Mouse (Mus musculus) heart, postnatal 0 days (tissue): ENCODE data around the gene Smad5. TPM values are rescaled to one million over a fixed set of nuclear protein-coding genes. Genes with fewer than 3 reads are reported as not detected.

ENCODE experiments used
- ATAC-seq: fragments of 200-750 bp; cut with Nextera tagmentation; 2 replicates; pipeline ENCODE4 v1.8.0; 2017; ENCODE audit warnings: low read depth, moderate number of reproducible peaks, moderate library complexity; ENCODE audit not compliant: insufficient read depth
- DNase-seq: peaks from one replicate; pipeline ENCODE4 v3.0.0-alpha.2; 2016; ENCODE audit warnings: low spot score
- H3K27ac ChIP-seq: fragments of 300-500 bp; sonication (generic); 2 replicates; pipeline ENCODE4 v1.5.1; 2014; ENCODE audit warnings: low read depth, mild to moderate bottlenecking
- H3K27me3 ChIP-seq: fragments of 300-500 bp; sonication (generic); 2 replicates; pipeline ENCODE4 v1.6.1; 2014; ENCODE audit warnings: low read length, mixed read lengths; ENCODE audit not compliant: control insufficient read depth, insufficient read depth
- H3K36me3 ChIP-seq: fragments of 300-500 bp; sonication (generic); replicated peaks from 2 replicates; pipeline ENCODE4 v1.6.1; 2014; ENCODE audit warnings: low read length, mixed read lengths; ENCODE audit not compliant: control insufficient read depth, insufficient read depth
- H3K4me1 ChIP-seq: fragments of 300-500 bp; sonication (generic); 2 replicates; pipeline ENCODE4 v1.6.1; 2014; ENCODE audit warnings: antibody characterized with exemption; ENCODE audit not compliant: control insufficient read depth, insufficient read depth
- H3K4me2 ChIP-seq: fragments of 300-500 bp; sonication (generic); 2 replicates; pipeline ENCODE4 v1.6.1; 2014; ENCODE audit warnings: low read depth, mild to moderate bottlenecking, low read length, moderate library complexity
- H3K4me3 ChIP-seq: fragments of 300-500 bp; sonication (generic); 2 replicates; pipeline ENCODE4 v1.5.1; 2014; ENCODE audit warnings: low read depth, low read length
- H3K9ac ChIP-seq: fragments of 300-500 bp; sonication (generic); replicated peaks from 2 replicates; pipeline ENCODE4 v1.6.1; 2014; ENCODE audit warnings: low read depth, low read length, mixed read lengths
- H3K9me3 ChIP-seq: fragments of 300-500 bp; sonication (generic); replicated peaks from 2 replicates; pipeline ENCODE4 v1.6.1; 2016; ENCODE audit warnings: low read length; ENCODE audit not compliant: control insufficient read depth
- CTCF ChIP-seq: IDR thresholded peaks from 2 replicates; pipeline ENCODE4 v1.5.1; 2016; ENCODE audit warnings: antibody characterized with exemption, control low read depth, low read depth
- EP300 ChIP-seq: IDR thresholded peaks from 2 replicates; pipeline ENCODE4 v1.6.1; 2016; ENCODE audit warnings: antibody characterized with exemption, low read depth
- WGBS: fragments of 180-500 bp; shearing (Covaris S2); extraction: QIAGEN DNeasy Blood & Tissue Kit; methylation state at CpG from one replicate; pipeline ENCODE4 v1.1.7; 2014; 5-methylcytosine and 5-hydroxymethylcytosine counted together
- polyA plus RNA-seq: library from polyadenylated mRNA; unstranded; fragments of >200 nt; fragmentation: Nextera tagmentation; extraction: Ambion mirVana; gene quantifications from 2 replicates; pipeline ENCODE4 v1.2.1, GENCODE M21; 2015
- total RNA-seq: library from RNA; depleted of rRNA; stranded (reverse); fragments of >200 nt; gene quantifications from 2 replicates; pipeline ENCODE4 v1.2.3, GENCODE M21; 2014; ENCODE audit warnings: low replicate concordance; rRNA removed

Gene Smad5
- total RNA-seq (29.2 and 36.9 TPM in 2 replicates), polyA plus RNA-seq (10.1 and 12.0 TPM in 2 replicates)

GRCm38 (mm10) chr13:56702469-56703221 is at the start of gene Smad5:
Gene Smad5, plus strand, starts transcription at chr13:56703010.
- Histone ChIP-seq H3K9ac (peak within 1 kb of the TSS; percentile 88), H3K9me3 (no peaks in the 10 kb centered on the region), H3K4me3 (peak within 1 kb of the TSS; percentile 78), H3K27ac (peak within 1 kb of the TSS; percentile 97), H3K4me2 (peak within 1 kb of the TSS; percentile 77), H3K27me3 (no peaks in the 10 kb centered on the region), H3K36me3 (no peaks in the 10 kb centered on the region), H3K4me1 (peaks cover 26% of the 10 kb centered on the region)
- ATAC-seq (peak; percentile 91), DNase-seq (peak; percentile 85)
- WGBS, result 4% methylated on average over 60 of the region's 62 CpGs
- TF ChIP-seq CTCF (no peak), EP300 (no peak; the same call in 1 of the 2 replicates)

DNA sequence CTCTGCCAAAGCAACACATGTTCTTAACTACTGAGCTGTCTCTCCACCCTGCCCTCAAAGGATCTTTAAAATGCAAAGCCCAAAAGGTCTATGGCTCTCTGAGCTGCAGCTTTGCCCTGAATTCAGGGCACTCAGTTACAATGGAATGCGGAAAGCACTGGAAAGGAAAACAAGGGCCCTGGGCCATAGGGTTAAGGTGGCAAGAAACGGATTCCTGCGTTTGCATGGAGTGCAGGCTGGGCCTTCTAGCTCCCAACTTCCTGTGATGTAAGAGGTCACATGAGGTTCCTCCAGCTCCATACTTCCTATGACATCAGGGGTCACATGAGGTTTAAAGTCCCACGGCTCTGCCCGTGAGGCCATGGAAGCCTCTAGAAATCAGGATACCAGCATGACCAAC is 48.6 kb upstream of the Smad5 start:
- Histone ChIP-seq H3K36me3 (no peaks in the 10 kb centered on the region), H3K4me1 (no peaks in the 10 kb centered on the region), H3K4me2 (no peak overlapping the region), H3K27ac (no peak overlapping the region), H3K9ac (no peak overlapping the region), H3K27me3 (no peaks in the 10 kb centered on the region), H3K4me3 (no peak overlapping the region), H3K9me3 (no peaks in the 10 kb centered on the region)
- TF ChIP-seq EP300, result no peak
- no peak for TF ChIP-seq CTCF
- ATAC-seq, result no peak
- WGBS, result 73% methylated on average over 5 of the region's 5 CpGs
- DNase-seq, result no peak

GRCm38 (mm10) chr13:56657946-56658512 is 44.8 kb upstream of the Smad5 start:
- H3K27ac ChIP-seq, result no peak overlapping the region
- TF ChIP-seq CTCF (peak; percentile 82), EP300 (no peak)
- peaks cover 19% of the 10 kb centered on the region for H3K4me1 ChIP-seq
- DNase-seq, result peak; percentile 76
- ATAC-seq, result no peak; the same call in 1 of the 2 replicates
- H3K27me3 ChIP-seq, result no peaks in the 10 kb centered on the region
- H3K4me2 ChIP-seq, result no peak overlapping the region
- no peaks in the 10 kb centered on the region for H3K9me3 ChIP-seq
- no peak overlapping the region for H3K4me3 ChIP-seq
- WGBS, result 39% methylated on average over 7 of the region's 7 CpGs
- no peaks in the 10 kb centered on the region for H3K36me3 ChIP-seq
- H3K9ac ChIP-seq, result no peak overlapping the region

DNA sequence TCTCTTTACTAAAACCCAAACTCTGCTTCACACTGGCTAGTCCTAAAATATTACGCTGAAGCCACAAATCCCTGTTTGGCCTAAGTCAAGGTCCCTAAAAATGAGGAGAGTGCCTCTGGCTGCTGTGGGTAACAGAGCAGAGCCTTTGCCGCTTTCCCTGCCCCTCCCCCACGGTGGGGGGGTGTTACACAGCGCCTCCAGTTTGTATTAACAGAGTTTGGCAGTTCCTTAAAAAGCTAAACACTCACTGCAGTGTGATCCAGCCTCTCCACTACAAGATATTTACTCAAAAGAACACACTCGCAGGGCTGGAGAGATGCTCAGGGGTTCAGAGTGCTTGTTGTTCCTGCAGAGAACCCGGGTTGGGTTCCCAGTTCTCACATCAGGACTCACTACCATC is 43.9 kb upstream of the Smad5 start:
- H3K27ac ChIP-seq, result no peak overlapping the region
- WGBS, result 77% methylated on average over 6 of the region's 6 CpGs
- H3K4me1 ChIP-seq, result peaks cover 22% of the 10 kb centered on the region
- no peaks in the 10 kb centered on the region for H3K36me3 ChIP-seq
- no peak overlapping the region for H3K4me2 ChIP-seq
- H3K27me3 ChIP-seq, result no peaks in the 10 kb centered on the region
- DNase-seq (no peak), ATAC-seq (no peak)
- no peak overlapping the region for H3K4me3 ChIP-seq
- H3K9ac ChIP-seq, result no peak overlapping the region
- no peaks in the 10 kb centered on the region for H3K9me3 ChIP-seq
- no peak for TF ChIP-seq CTCF
- no peak for TF ChIP-seq EP300

DNA sequence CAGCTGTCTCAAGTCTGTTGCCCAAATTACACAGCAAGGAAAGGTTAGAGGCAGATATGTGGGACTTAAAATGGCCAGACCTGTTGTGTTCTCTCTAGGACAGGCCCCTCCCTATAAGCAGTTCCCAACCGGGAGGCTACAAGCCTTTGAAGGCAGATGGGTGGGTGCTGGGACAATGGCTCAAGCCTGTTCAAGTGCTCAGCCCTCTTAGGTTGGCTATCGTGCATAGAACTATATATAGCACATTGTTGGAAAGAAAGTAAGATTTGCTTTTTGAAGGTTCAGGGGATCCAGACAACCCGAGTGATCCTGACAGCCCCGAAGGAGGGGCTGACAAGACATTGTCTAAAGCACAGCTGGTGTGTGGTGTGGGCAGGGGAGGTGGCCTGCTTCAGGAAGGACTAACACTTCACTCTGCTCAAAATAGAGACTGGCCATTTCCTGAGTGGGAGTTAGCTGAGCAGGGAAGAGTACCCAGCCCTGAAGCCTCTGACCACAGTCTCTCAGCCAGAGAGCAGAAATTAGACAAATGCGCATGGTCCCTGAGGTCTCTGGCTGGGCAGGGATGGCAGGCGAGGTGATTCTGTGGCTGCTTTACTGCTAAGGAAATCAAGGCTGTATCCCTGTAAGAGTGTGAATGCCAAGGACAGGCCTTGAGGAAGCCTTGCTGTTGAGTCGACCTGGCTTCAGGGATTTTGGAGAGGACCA is 40.7 kb upstream of the Smad5 start:
- Histone ChIP-seq H3K4me3 (no peak overlapping the region), H3K27me3 (no peaks in the 10 kb centered on the region), H3K4me1 (peaks cover 22% of the 10 kb centered on the region), H3K27ac (peak overlapping the region; percentile 79), H3K9me3 (no peaks in the 10 kb centered on the region), H3K4me2 (0 out of 2 replicates have a peak overlapping the region, but pooled peaks have one; percentile 3), H3K9ac (0 out of 2 replicates have a peak overlapping the region, but pooled peaks have one; percentile 12), H3K36me3 (no peaks in the 10 kb centered on the region)
- DNase-seq (peak; percentile 70), ATAC-seq (peak; percentile 85)
- WGBS, result 15% methylated on average over 7 of the region's 7 CpGs
- no peak for TF ChIP-seq EP300
- no peak for TF ChIP-seq CTCF
